Mouse (Mus musculus) heart, adult 9 months (tissue): ENCODE measurements around the gene Npb.
A peak's percentile ranks its signal among the peaks of the same experiment; 100 is the strongest.

Source experiments
- DNase-seq, 2 experiments: peaks; one replicate each; pipeline ENCODE4 v3.0.0; 2022; ENCODE audit warnings: low spot score in 2 of 2

The Npb gene

GRCm38 (mm10) chr11:120631726-120632448, 23.6 kb downstream of the Npb start:
- no peak for DNase-seq

GRCm38 (mm10) chr11:120632559-120633519, 24.6 kb downstream of the Npb start:
- peak; percentile 74 to 75 for DNase-seq

GRCm38 (mm10) chr11:120633520-120634343, 25.5 kb downstream of the Npb start, which contains the start of gene Mafg:
Gene Mafg (minus strand): TSS chr11:120633600.
- peak; percentile 90 to 91 for DNase-seq

- no peak for DNase-seq
These were observed 26.5 kb downstream of the Npb start for GRCm38 (mm10) chr11:120634810-120635209.

GRCm38 (mm10) chr11:120641255-120641654, 33.0 kb downstream of the Npb start:
- DNase-seq, result no peak

GRCm38 (mm10) chr11:120641869-120642268, 33.6 kb downstream of the Npb start:
- DNase-seq, result no peak

- DNase-seq, result no peak
These were observed 34.8 kb downstream of the Npb start for GRCm38 (mm10) chr11:120642939-120643600.

GRCm38 (mm10) chr11:120643601-120643987, 35.3 kb downstream of the Npb start, which contains the start of gene Pycr1:
Gene Pycr1 (minus strand): TSS chr11:120643769.
- DNase-seq, result peak; percentile 93 to 94

GRCm38 (mm10) chr11:120647047-120647830, 39.0 kb downstream of the Npb start:
- DNase-seq, result no peak

- peak in 1 of 2 experiments; percentile 64 for DNase-seq
These were observed 39.8 kb downstream of the Npb start, which contains the start of gene Myadml2 for GRCm38 (mm10) chr11:120648001-120648476. Gene Myadml2 (minus strand): TSS chr11:120648158.

- no peak for DNase-seq
These were observed 43.6 kb downstream of the Npb start for GRCm38 (mm10) chr11:120651872-120652271.

GRCm38 (mm10) chr11:120654741-120655140, 46.5 kb downstream of the Npb start:
- DNase-seq, result no peak

GRCm38 (mm10) chr11:120657301-120657700, 49.0 kb downstream of the Npb start:
- DNase-seq, result no peak
